Mouse (Mus musculus) liver, embryonic 16.5 days (tissue): ENCODE data around the gene Hacl1. TPM values are rescaled to one million over a fixed set of nuclear protein-coding genes. Genes with fewer than 3 reads are reported as not detected.

Experiments used
- ATAC-seq: fragments of 200-750 bp; cut with Nextera tagmentation; 2 replicates; pipeline ENCODE4 v1.8.0; 2017; ENCODE audit warnings: low read depth, mild to moderate bottlenecking, moderate number of reproducible peaks, moderate library complexity
- H3K27ac ChIP-seq: fragments of 300-500 bp; sonication (generic); 2 replicates; pipeline ENCODE4 v1.5.1; 2014; ENCODE audit warnings: mild to moderate bottlenecking, low read length
- H3K27me3 ChIP-seq: fragments of 300-500 bp; sonication (generic); 2 replicates; pipeline ENCODE4 v1.6.1; 2014; ENCODE audit warnings: low read depth, low read length, mixed read lengths; ENCODE audit not compliant: control insufficient read depth, insufficient read depth
- H3K36me3 ChIP-seq: fragments of 300-500 bp; sonication (generic); 2 replicates; pipeline ENCODE4 v1.6.1; 2014; ENCODE audit warnings: mild to moderate bottlenecking; ENCODE audit not compliant: control insufficient read depth, insufficient read depth
- H3K4me1 ChIP-seq: fragments of 300-500 bp; sonication (generic); 2 replicates; pipeline ENCODE4 v1.6.1; 2014; ENCODE audit warnings: low read depth, low read length, mixed read lengths; ENCODE audit not compliant: control insufficient read depth
- H3K4me2 ChIP-seq: fragments of 300-500 bp; sonication (generic); 2 replicates; pipeline ENCODE4 v1.6.1; 2014; ENCODE audit warnings: low read depth, low read length, mixed read lengths
- H3K4me3 ChIP-seq: fragments of 300-500 bp; sonication (generic); 2 replicates; pipeline ENCODE4 v1.5.1; 2014; ENCODE audit warnings: low read depth, mild to moderate bottlenecking, low read length
- H3K9ac ChIP-seq: fragments of 300-500 bp; sonication (generic); 2 replicates; pipeline ENCODE4 v1.6.1; 2014; ENCODE audit warnings: low read depth, low read length
- H3K9me3 ChIP-seq: fragments of 300-500 bp; sonication (generic); replicated peaks from 2 replicates; pipeline ENCODE4 v1.6.1; 2016; ENCODE audit warnings: low read length; ENCODE audit not compliant: control insufficient read depth
- WGBS: fragments of 180-500 bp; shearing (Covaris S2); extraction: QIAGEN DNeasy Blood & Tissue Kit; methylation state at CpG from one replicate; pipeline ENCODE4 v1.1.7; 2014; ENCODE audit not compliant: insufficient replicate concordance; 5-methylcytosine and 5-hydroxymethylcytosine counted together
- polyA plus RNA-seq: library from polyadenylated mRNA; unstranded; fragments of >200 nt; fragmentation: Nextera tagmentation; extraction: Ambion mirVana; gene quantifications from 2 replicates; pipeline ENCODE4 v1.2.1, GENCODE M21; 2015

Hacl1 gene
- 15.9 and 16.1 TPM in 2 replicates for polyA plus RNA-seq

- Histone ChIP-seq H3K4me1 (peaks cover 13% of the 10 kb centered on the region), H3K4me3 (peak within 1 kb of the TSS; percentile 82), H3K9ac (peak within 1 kb of the TSS; percentile 82), H3K9me3 (no peaks in the 10 kb centered on the region), H3K4me2 (peak within 1 kb of the TSS; percentile 87), H3K27me3 (no peaks in the 10 kb centered on the region), H3K27ac (peak within 1 kb of the TSS; percentile 90), H3K36me3 (no peaks in the 10 kb centered on the region)
- WGBS, result 0% methylated on average over 30 of the region's 30 CpGs
- peak; percentile 95 for ATAC-seq
Observed at GRCm38 (mm10) chr14:31640890-31641505, at the start of gene Hacl1, which contains the start of gene Btd. TSS of gene Hacl1 (minus strand) at chr14:31641286. TSS of gene Btd (plus strand) at chr14:31641028.

GRCm38 (mm10) chr14:31686231-31686630 is 45.1 kb upstream of the Hacl1 start:
- no peaks in the 10 kb centered on the region for H3K36me3 ChIP-seq

GRCm38 (mm10) chr14:31685680-31686079 is 44.6 kb upstream of the Hacl1 start:
- 15% methylated on average over 10 of the region's 10 CpGs for WGBS
- Histone ChIP-seq H3K27ac (peak overlapping the region; percentile 21; the same call in 1 of the 2 replicates), H3K4me3 (no peak overlapping the region), H3K4me1 (no peaks in the 10 kb centered on the region), H3K9ac (no peak overlapping the region), H3K9me3 (no peaks in the 10 kb centered on the region), H3K4me2 (0 out of 2 replicates have a peak overlapping the region, but pooled peaks have one; percentile 38), H3K36me3 (no peaks in the 10 kb centered on the region), H3K27me3 (no peaks in the 10 kb centered on the region)
- no peak for ATAC-seq

More at GRCm38 (mm10) chr14:31686231-31686630, 45.1 kb upstream of the Hacl1 start:
- Histone ChIP-seq H3K4me2 (no peak overlapping the region), H3K9me3 (no peaks in the 10 kb centered on the region), H3K27me3 (no peaks in the 10 kb centered on the region), H3K9ac (no peak overlapping the region), H3K27ac (no peak overlapping the region), H3K4me3 (no peak overlapping the region), H3K4me1 (no peaks in the 10 kb centered on the region)
- ATAC-seq, result no peak
- 87% methylated on average over 1 of the region's 1 CpGs for WGBS

GRCm38 (mm10) chr14:31684343-31685040 is 43.4 kb upstream of the Hacl1 start:
- Histone ChIP-seq H3K9me3 (no peaks in the 10 kb centered on the region), H3K36me3 (no peaks in the 10 kb centered on the region), H3K9ac (no peak overlapping the region), H3K27ac (peak overlapping the region; percentile 38), H3K4me2 (0 out of 2 replicates have a peak overlapping the region, but pooled peaks have one; percentile 5), H3K4me1 (no peaks in the 10 kb centered on the region), H3K27me3 (no peaks in the 10 kb centered on the region), H3K4me3 (no peak overlapping the region)
- 19% methylated on average over 7 of the region's 7 CpGs for WGBS
- ATAC-seq, result no peak

- Histone ChIP-seq H3K4me3 (no peak overlapping the region), H3K36me3 (no peaks in the 10 kb centered on the region), H3K9me3 (no peaks in the 10 kb centered on the region), H3K4me2 (no peak overlapping the region), H3K27me3 (no peaks in the 10 kb centered on the region), H3K27ac (no peak overlapping the region), H3K4me1 (no peaks in the 10 kb centered on the region), H3K9ac (no peak overlapping the region)
- no peak for ATAC-seq
- WGBS, result 51% methylated on average over 2 of the region's 2 CpGs
Observed at GRCm38 (mm10) chr14:31683610-31684009, 42.5 kb upstream of the Hacl1 start.

GRCm38 (mm10) chr14:31681931-31682555 is 41.0 kb upstream of the Hacl1 start:
- Histone ChIP-seq H3K9ac (no peak overlapping the region), H3K27ac (no peak overlapping the region), H3K4me3 (no peak overlapping the region), H3K9me3 (no peaks in the 10 kb centered on the region), H3K4me2 (no peak overlapping the region), H3K36me3 (no peaks in the 10 kb centered on the region), H3K27me3 (no peaks in the 10 kb centered on the region), H3K4me1 (no peaks in the 10 kb centered on the region)
- 50% methylated on average over 5 of the region's 5 CpGs for WGBS
- ATAC-seq, result no peak

- Histone ChIP-seq H3K27ac (no peak overlapping the region), H3K27me3 (no peaks in the 10 kb centered on the region), H3K4me1 (no peaks in the 10 kb centered on the region), H3K9me3 (no peaks in the 10 kb centered on the region), H3K4me3 (no peak overlapping the region), H3K9ac (no peak overlapping the region), H3K36me3 (no peaks in the 10 kb centered on the region), H3K4me2 (no peak overlapping the region)
- 68% methylated on average over 9 of the region's 9 CpGs for WGBS
- ATAC-seq, result no peak
Observed at GRCm38 (mm10) chr14:31681291-31681690, 40.2 kb upstream of the Hacl1 start.

GRCm38 (mm10) chr14:31680656-31681055 is 39.6 kb upstream of the Hacl1 start:
- ATAC-seq, result no peak
- Histone ChIP-seq H3K4me1 (no peaks in the 10 kb centered on the region), H3K27ac (no peak overlapping the region), H3K4me3 (no peak overlapping the region), H3K9ac (no peak overlapping the region), H3K4me2 (no peak overlapping the region), H3K9me3 (no peaks in the 10 kb centered on the region), H3K36me3 (no peaks in the 10 kb centered on the region), H3K27me3 (no peaks in the 10 kb centered on the region)
- WGBS, result 47% methylated on average over 3 of the region's 3 CpGs
